Mouse (Mus musculus): ENCODE measurements around the gene Frk. TPM values are rescaled to one million over a fixed set of nuclear protein-coding genes. Genes with fewer than 3 reads are reported as not detected.
"Not testable (repeated sequence)": the region's sequence is repeated elsewhere in the genome, so short reads cannot be mapped to it uniquely, and the experiment has no call there.

Frk gene
- polyA plus RNA-seq, 1 experiment from 2014 or later: 18.0 TPM

- WGBS: 38% methylated on average over 3 of the region's 3 CpGs
- Histone ChIP-seq H3K27me3 (replicated peaks; ENCODE audit: control insufficient read depth, insufficient read depth, low read length) (no peaks in the 10 kb centered on the region), H3K4me2 (replicated peaks; ENCODE audit: low read depth) (no peak overlapping the region), H3K9ac (ENCODE audit: low read depth, low read length) (no peak overlapping the region), H3K4me3 (ENCODE audit: low read depth, low read length) (no peak overlapping the region), H3K27ac (ENCODE audit: low read depth, low read length) (no peak overlapping the region), H3K36me3 (ENCODE audit: control insufficient read depth, insufficient read depth) (no peaks in the 10 kb centered on the region), H3K4me1 (replicated peaks; ENCODE audit: control insufficient read depth, insufficient read depth, low read length) (no peaks in the 10 kb centered on the region), H3K9me3 (ENCODE audit: control insufficient read depth) (no peaks in the 10 kb centered on the region)
- TF ChIP-seq CTCF (IDR thresholded peaks at IDR 0.05; ENCODE audit: low read depth): no peak
- no peak for ATAC-seq
These were observed 135.3 kb downstream of the Frk start for GRCm38 (mm10) chr10:34618490-34618889.

GRCm38 (mm10) chr10:34620540-34620939 is 137.3 kb downstream of the Frk start:
- WGBS: 90% methylated on average over 8 of the region's 8 CpGs
- H3K36me3 ChIP-seq (ENCODE audit: control insufficient read depth, insufficient read depth); H3K9me3 ChIP-seq (ENCODE audit: control insufficient read depth); H3K4me2 ChIP-seq (replicated peaks; ENCODE audit: low read depth); ATAC-seq; H3K4me1 ChIP-seq (replicated peaks; ENCODE audit: control insufficient read depth, insufficient read depth, low read length); H3K27ac ChIP-seq (ENCODE audit: low read depth, low read length); H3K27me3 ChIP-seq (replicated peaks; ENCODE audit: control insufficient read depth, insufficient read depth, low read length); H3K9ac ChIP-seq (ENCODE audit: low read depth, low read length); H3K4me3 ChIP-seq (ENCODE audit: low read depth, low read length): not testable (repeated sequence)

- 63% methylated on average over 1 of the region's 1 CpGs for WGBS
- Histone ChIP-seq H3K9me3 (ENCODE audit: control insufficient read depth) (no peaks in the 10 kb centered on the region), H3K27ac (ENCODE audit: low read depth, low read length) (no peak overlapping the region), H3K27me3 (replicated peaks; ENCODE audit: control insufficient read depth, insufficient read depth, low read length) (no peaks in the 10 kb centered on the region), H3K36me3 (ENCODE audit: control insufficient read depth, insufficient read depth) (no peaks in the 10 kb centered on the region), H3K4me2 (replicated peaks; ENCODE audit: low read depth) (no peak overlapping the region), H3K9ac (ENCODE audit: low read depth, low read length) (no peak overlapping the region), H3K4me1 (replicated peaks; ENCODE audit: control insufficient read depth, insufficient read depth, low read length) (no peaks in the 10 kb centered on the region), H3K4me3 (ENCODE audit: low read depth, low read length) (no peak overlapping the region)
- TF ChIP-seq CTCF (IDR thresholded peaks at IDR 0.05; ENCODE audit: low read depth): peak; percentile 55
- ATAC-seq: no peak
These were observed 155.0 kb downstream of the Frk start for GRCm38 (mm10) chr10:34638245-34638644.

Other genes with a start within 250 kb of the Frk start
- gene Tspyl1, start 201.2 kb upstream of the Frk start, polyA plus RNA-seq (2015; fragmentation: Nextera tagmentation; extraction: Ambion mirVana): 45.7 and 48.3 TPM in 2 replicates
- gene Tspyl4, start 186.0 kb upstream of the Frk start, polyA plus RNA-seq (2015; fragmentation: Nextera tagmentation; extraction: Ambion mirVana): 9.3 and 9.4 TPM in 2 replicates
- gene Col10a1, start 93.4 kb upstream of the Frk start, polyA plus RNA-seq (2015; fragmentation: Nextera tagmentation; extraction: Ambion mirVana): 0.13 TPM in 1 of 2 replicates, not detected in the other
- 8.2 and 9.0 TPM in 2 replicates for gene Nt5dc1, start 64.8 kb upstream of the Frk start, polyA plus RNA-seq (2015; fragmentation: Nextera tagmentation; extraction: Ambion mirVana)

All from intestine, postnatal 0 days (tissue).